Mouse (Mus musculus) MEL (cell line): ENCODE data around the gene Hoxd1.

Source experiments
- CTCF ChIP-seq, 3 experiments: IDR thresholded peaks in 2 of 3; conservative IDR thresholded peaks in 1 of 3; 2 replicates each; pipeline ENCODE4 v1.5.1; 2011 to 2012; ENCODE audit warnings: low read length in 3 of 3, low read depth in 2 of 3, mild to moderate bottlenecking in 2 of 3, improper control_type of control experiment in 1 of 3, inconsistent platforms in 1 of 3, mixed read lengths in 1 of 3, moderate library complexity in 1 of 3; ENCODE audit not compliant: control insufficient read depth in 1 of 3, insufficient read depth in 1 of 3, poor library complexity in 1 of 3, severe bottlenecking in 1 of 3
- USF2 ChIP-seq, 2 experiments: IDR thresholded peaks; 2 replicates each; pipeline ENCODE4 v1.6.1; 2011 to 2012; ENCODE audit warnings: improper control_type of control experiment in 2 of 2, low read length in 2 of 2, borderline replicate concordance in 1 of 2, inconsistent platforms in 1 of 2, low read depth in 1 of 2, mild to moderate bottlenecking in 1 of 2; ENCODE audit not compliant: insufficient read depth in 1 of 2

GRCm38 (mm10) chr2:74751861-74752260 is 10.9 kb upstream of the Hoxd1 start:
- TF ChIP-seq CTCF (IDR thresholded peaks at IDR 0.05 in 2 of 3, conservative IDR thresholded peaks at IDR 0.05 in 1 of 3; ENCODE audit: control insufficient read depth in 1 of 3, insufficient read depth in 1 of 3, low read depth in 2 of 3, low read length in 3 of 3, poor library complexity in 1 of 3, severe bottlenecking in 1 of 3) (no peak), USF2 (IDR thresholded peaks at IDR 0.05; ENCODE audit: borderline replicate concordance in 1 of 2, insufficient read depth in 1 of 2, low read depth in 1 of 2, low read length in 2 of 2) (no peak)
